Mouse (Mus musculus): ENCODE data around the gene Gpr162.

DNA sequence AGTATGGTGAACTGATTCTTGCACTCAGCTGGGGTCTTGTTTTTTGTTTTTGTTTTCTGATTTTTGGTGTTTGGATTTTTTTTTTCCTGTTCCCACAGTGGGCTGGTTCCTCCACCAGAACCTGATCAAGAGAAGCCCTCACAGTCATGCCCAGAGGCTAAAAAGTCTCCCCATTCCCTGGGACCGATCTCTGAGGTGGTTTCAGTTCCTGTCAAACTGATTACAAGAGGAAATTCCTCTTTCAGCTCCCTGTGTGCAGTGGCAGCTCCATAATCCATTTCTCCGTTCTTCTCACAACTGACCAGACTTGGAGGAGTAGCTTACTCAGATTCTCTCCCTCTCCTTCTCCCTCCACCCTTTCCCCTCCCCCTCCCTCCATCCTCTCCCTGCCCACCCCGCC, 10.6 kb upstream of the Gpr162 start:
- no peak for TF ChIP-seq POLR2A (IDR thresholded peaks at IDR 0.05; ENCODE audit: control insufficient read depth, low read depth, low read length)
- TF ChIP-seq CTCF (IDR thresholded peaks at IDR 0.05; ENCODE audit: control insufficient read depth, insufficient read depth, insufficient replicate concordance, low read depth, low read length): no peak

Data from testis, adult 2 months (tissue).